8 mouse cellular contexts compared by ENCODE assay signal in genomic region chr9:85326292-85327241, GRCm38 (mm10). TPM values are rescaled to one million over a fixed set of nuclear protein-coding genes. Genes with fewer than 3 reads are reported as not detected.
A peak's percentile ranks its signal among the peaks of the same experiment; 100 is the strongest.
DNase-seq lines count a peak whose midpoint lies in the region; ATAC-seq and TF ChIP-seq lines count a peak whose summit lies in the region.

No protein-coding gene starts in this region.

- peaks cover 18% of the 10 kb centered on the region; the same call in 1 of the 2 replicates for H3K4me1 ChIP-seq in limb, embryonic 15.5 days
- H3K4me1 ChIP-seq in midbrain, embryonic 14.5 days (ENCODE audit: control insufficient read depth, insufficient read depth, low read length) = 0 out of 2 replicates have a peak, but pooled peaks cover 3% of the 10 kb centered on the region

- WGBS in limb, embryonic 15.5 days = under 1% methylated on average over 86 of the region's 88 CpGs
- WGBS in midbrain, embryonic 14.5 days = 1% methylated on average over 88 of the region's 88 CpGs

- peak overlapping the region; percentile 95 for H3K27ac ChIP-seq in limb, embryonic 15.5 days
- peak overlapping the region; percentile 49; the same call in 1 of the 2 replicates for H3K27ac ChIP-seq in midbrain, embryonic 14.5 days (replicated peaks; ENCODE audit: low read depth, low read length)

- TF ChIP-seq POLR2A in brain, embryonic 14.5 days (IDR thresholded peaks at IDR 0.05; ENCODE audit: borderline replicate concordance, extremely low read depth, insufficient read depth, insufficient read length, poor library complexity, severe bottlenecking) = no peak

- H3K9me3 ChIP-seq in limb, embryonic 15.5 days = no peaks in the 10 kb centered on the region
- no peaks in the 10 kb centered on the region for H3K9me3 ChIP-seq in midbrain, embryonic 14.5 days (ENCODE audit: control insufficient read depth, low read length)

- peak; percentile 47 for ATAC-seq in limb, embryonic 15.5 days (ENCODE audit: insufficient number of reproducible peaks, low FRiP score, low TSS enrichment, low read depth)
- ATAC-seq in midbrain, embryonic 14.5 days (ENCODE audit: low FRiP score, low TSS enrichment) = peak; percentile 65

- DNase-seq in cerebellum, postnatal 10 days = peak; percentile 38 to 50
- no peak for DNase-seq in cerebellum, adult 9-11 months
- DNase-seq in brain, embryonic 14.5 days (ENCODE audit: low read depth) = peak; percentile 48
- peak; percentile 51 for DNase-seq in gastrocnemius, postnatal 14 days
- DNase-seq in induced T-regulatory cell, adult 2 months (ENCODE audit: low read depth) = peak; percentile 41
- peak; percentile 75 for DNase-seq in midbrain, embryonic 14.5 days
- peak; percentile 22 to 55 for DNase-seq in spleen, postnatal 36 days (ENCODE audit: low spot score in 2 of 2)

- H3K9ac ChIP-seq in limb, embryonic 15.5 days = peak overlapping the region; percentile 65
- H3K9ac ChIP-seq in midbrain, embryonic 14.5 days (replicated peaks; ENCODE audit: low read length) = peak overlapping the region; percentile 49

- no peaks in the 10 kb centered on the region; the same call in 1 of the 2 replicates for H3K36me3 ChIP-seq in limb, embryonic 15.5 days
- no peaks in the 10 kb centered on the region for H3K36me3 ChIP-seq in midbrain, embryonic 14.5 days (ENCODE audit: control insufficient read depth, insufficient read depth, low read length)

- peak overlapping the region; percentile 72 for H3K4me3 ChIP-seq in limb, embryonic 15.5 days
- peak overlapping the region; percentile 61 for H3K4me3 ChIP-seq in midbrain, embryonic 14.5 days (replicated peaks; ENCODE audit: low read depth, low read length)

- H3K4me2 ChIP-seq in limb, embryonic 15.5 days = peak overlapping the region; percentile 87
- H3K4me2 ChIP-seq in midbrain, embryonic 14.5 days (ENCODE audit: low read length) = peak overlapping the region; percentile 97

- TF ChIP-seq CTCF in brain, embryonic 14.5 days (IDR thresholded peaks at IDR 0.05; ENCODE audit: borderline replicate concordance, extremely low read depth, insufficient read depth, insufficient read length) = no peak

- peaks cover 6% of the 10 kb centered on the region; the same call in 1 of the 2 replicates for H3K27me3 ChIP-seq in limb, embryonic 15.5 days
- 0 out of 2 replicates have a peak, but pooled peaks cover 5% of the 10 kb centered on the region for H3K27me3 ChIP-seq in midbrain, embryonic 14.5 days (ENCODE audit: control insufficient read depth, insufficient read depth, low read length)

- intact Hi-C loops in gastrocnemius, postnatal 14 days (cut with DNase I; ENCODE audit: low total_unique reads) = loop anchor here (5.0 kb wide), 1 partner anchor 984 kb away; no protein-coding TSS in a partner anchor

RNA-seq across cellular contexts. Expression of gene Tent5a, which starts 0.6 kb away (rescaled TPM):
- polyA plus RNA-seq in brain, embryonic 14.5 days (2012; rRNA removed) = 2.7 and 5.4 TPM in 2 replicates
- total RNA-seq in gastrocnemius, postnatal 14 days (2021) = 1 to 10 TPM; 5.6 to 6.9 TPM
- polyA plus RNA-seq in limb, embryonic 15.5 days (2015; fragmentation: Nextera tagmentation; extraction: Ambion mirVana) = 33.3 and 36.9 TPM in 2 replicates
- polyA plus RNA-seq in midbrain, embryonic 14.5 days (2014; fragmentation: Nextera tagmentation; extraction: Ambion mirVana) = 5.0 and 5.3 TPM in 2 replicates

RNA-seq across cellular contexts. Expression of gene Gm11114, which starts 14.0 kb away (rescaled TPM):
- polyA plus RNA-seq in brain, embryonic 14.5 days (2012; rRNA removed) = not detected in 2 replicates
- total RNA-seq in gastrocnemius, postnatal 14 days (2021) = not detected
- not detected in 2 replicates for polyA plus RNA-seq in limb, embryonic 15.5 days (2015; fragmentation: Nextera tagmentation; extraction: Ambion mirVana)
- not detected in 2 replicates for polyA plus RNA-seq in midbrain, embryonic 14.5 days (2014; fragmentation: Nextera tagmentation; extraction: Ambion mirVana)
